Mouse (Mus musculus) small intestine, adult 2 months (tissue): ENCODE measurements around the gene Ppp1r3e. TPM values are rescaled to one million over a fixed set of nuclear protein-coding genes. Genes with fewer than 3 reads are reported as not detected.

Experiments used
- H3K27ac ChIP-seq: fragments of 200-500 bp; 2 replicates; pipeline ENCODE4 v1.5.1; 2012; ENCODE audit warnings: low read depth, low read length, control low read depth, inconsistent platforms; ENCODE audit not compliant: insufficient read depth
- H3K27me3 ChIP-seq: fragments of 200-500 bp; 2 replicates; pipeline ENCODE4 v1.6.1; 2012; ENCODE audit warnings: mild to moderate bottlenecking, moderate library complexity, low read length, inconsistent platforms; ENCODE audit not compliant: control insufficient read depth, insufficient read depth
- H3K36me3 ChIP-seq: fragments of 200-500 bp; 2 replicates; pipeline ENCODE4 v1.6.1; 2012; ENCODE audit warnings: mild to moderate bottlenecking, low read length, control low read depth, inconsistent platforms; ENCODE audit not compliant: control insufficient read depth, insufficient read depth
- H3K4me1 ChIP-seq: fragments of 200-500 bp; 2 replicates; pipeline ENCODE4 v1.6.1; 2012; ENCODE audit warnings: low read length, inconsistent platforms, mixed read lengths; ENCODE audit not compliant: control insufficient read depth, insufficient read depth, insufficient read length
- H3K4me3 ChIP-seq: fragments of 200-500 bp; 2 replicates; pipeline ENCODE4 v1.5.1; 2012; ENCODE audit warnings: low read depth, mild to moderate bottlenecking, control low read depth, inconsistent platforms, low read length, moderate library complexity
- CTCF ChIP-seq: fragments of 200-500 bp; IDR thresholded peaks from 2 replicates; pipeline ENCODE4 v1.5.1; 2012; ENCODE audit warnings: low read depth, mild to moderate bottlenecking, control low read depth, inconsistent platforms, low read length, moderate library complexity, mixed read lengths; ENCODE audit not compliant: insufficient replicate concordance, insufficient read length; ENCODE audit errors: extremely low read depth
- POLR2A ChIP-seq: fragments of 200-500 bp; IDR thresholded peaks from 2 replicates; pipeline ENCODE4 v1.6.1; 2012; ENCODE audit warnings: low read depth, mild to moderate bottlenecking, control low read depth, inconsistent platforms, low read length, moderate library complexity
- WGBS: fragments of 180-500 bp; shearing (Covaris S2); methylation state at CpG from one replicate; pipeline ENCODE4 v1.1.7; 2018; 5-methylcytosine and 5-hydroxymethylcytosine counted together
- polyA plus RNA-seq: library from polyadenylated mRNA; depleted of rRNA; stranded (reverse); fragments of >200 nt; gene quantifications from 2 replicates; pipeline ENCODE4 v1.2.3, GENCODE M21; 2012

Gene Ppp1r3e
- polyA plus RNA-seq, 1 experiment = 17.4 TPM

DNA sequence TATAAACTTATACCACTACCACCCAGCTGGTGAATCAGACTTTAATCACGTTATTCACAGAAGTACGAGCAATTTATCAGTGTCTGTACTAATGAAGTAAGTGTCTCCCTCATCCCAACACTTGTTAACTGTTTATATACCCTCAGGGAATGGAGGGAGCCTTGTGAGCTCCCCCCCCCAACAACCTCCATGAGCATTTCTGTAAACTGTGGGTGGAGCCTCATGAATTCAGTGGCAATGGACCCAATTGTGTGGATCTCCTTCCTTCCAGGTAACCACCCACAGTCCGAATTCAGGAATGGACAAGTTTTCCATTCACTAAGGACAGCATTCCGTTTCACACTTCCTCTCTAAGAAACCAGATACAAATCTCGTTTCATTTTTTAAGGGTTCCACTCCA, 11.7 kb downstream of the Ppp1r3e start:
- H3K27ac ChIP-seq = no peak overlapping the region
- H3K27me3 ChIP-seq = no peaks in the 10 kb centered on the region
- WGBS = 60% methylated on average over 5 of the region's 5 CpGs
- no peaks in the 10 kb centered on the region for H3K36me3 ChIP-seq
- no peaks in the 10 kb centered on the region for H3K4me1 ChIP-seq
- TF ChIP-seq CTCF (no peak), POLR2A (no peak)
- no peak overlapping the region for H3K4me3 ChIP-seq

DNA sequence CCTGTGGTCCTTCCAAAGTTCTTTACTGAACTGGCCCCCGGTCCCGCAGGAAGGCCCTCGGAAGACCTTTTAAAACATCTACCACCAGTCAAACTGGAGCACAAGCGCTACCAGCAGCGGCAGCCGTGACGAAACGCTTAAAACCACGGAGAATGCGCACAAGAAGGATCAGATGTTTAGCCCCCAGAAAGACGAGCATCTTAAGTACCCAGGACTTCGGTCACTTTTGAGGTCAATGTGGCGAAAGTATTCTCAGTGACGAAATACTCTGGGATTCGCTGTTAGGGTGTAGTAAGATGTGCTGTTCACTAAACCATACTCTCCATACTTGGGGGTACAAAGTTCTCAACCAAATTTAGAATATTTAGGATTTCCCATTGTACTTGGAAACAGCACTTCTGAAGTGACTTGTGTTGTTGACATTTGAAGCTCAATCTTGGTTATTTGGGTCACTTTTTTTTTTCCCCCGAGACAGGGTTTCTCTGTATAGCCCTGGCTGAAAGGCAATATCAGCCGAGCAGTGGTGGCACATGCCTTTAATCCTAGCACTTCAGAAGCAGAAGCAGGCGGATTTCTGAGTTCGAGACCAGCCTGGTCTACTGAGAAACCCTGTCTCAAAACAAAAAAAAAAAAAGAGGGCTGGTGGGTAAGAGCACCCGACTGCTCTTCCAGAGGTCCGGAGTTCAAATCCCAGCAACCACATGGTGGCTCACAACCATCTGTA, 12.9 kb downstream of the Ppp1r3e start:
- WGBS = 8% methylated on average over 21 of the region's 21 CpGs
- Histone ChIP-seq H3K4me3 (peak overlapping the region; percentile 83), H3K27me3 (no peaks in the 10 kb centered on the region), H3K27ac (peak overlapping the region; percentile 40; the same call in 1 of the 2 replicates), H3K4me1 (no peaks in the 10 kb centered on the region), H3K36me3 (no peaks in the 10 kb centered on the region)
- TF ChIP-seq POLR2A (no peak), CTCF (no peak)

DNA sequence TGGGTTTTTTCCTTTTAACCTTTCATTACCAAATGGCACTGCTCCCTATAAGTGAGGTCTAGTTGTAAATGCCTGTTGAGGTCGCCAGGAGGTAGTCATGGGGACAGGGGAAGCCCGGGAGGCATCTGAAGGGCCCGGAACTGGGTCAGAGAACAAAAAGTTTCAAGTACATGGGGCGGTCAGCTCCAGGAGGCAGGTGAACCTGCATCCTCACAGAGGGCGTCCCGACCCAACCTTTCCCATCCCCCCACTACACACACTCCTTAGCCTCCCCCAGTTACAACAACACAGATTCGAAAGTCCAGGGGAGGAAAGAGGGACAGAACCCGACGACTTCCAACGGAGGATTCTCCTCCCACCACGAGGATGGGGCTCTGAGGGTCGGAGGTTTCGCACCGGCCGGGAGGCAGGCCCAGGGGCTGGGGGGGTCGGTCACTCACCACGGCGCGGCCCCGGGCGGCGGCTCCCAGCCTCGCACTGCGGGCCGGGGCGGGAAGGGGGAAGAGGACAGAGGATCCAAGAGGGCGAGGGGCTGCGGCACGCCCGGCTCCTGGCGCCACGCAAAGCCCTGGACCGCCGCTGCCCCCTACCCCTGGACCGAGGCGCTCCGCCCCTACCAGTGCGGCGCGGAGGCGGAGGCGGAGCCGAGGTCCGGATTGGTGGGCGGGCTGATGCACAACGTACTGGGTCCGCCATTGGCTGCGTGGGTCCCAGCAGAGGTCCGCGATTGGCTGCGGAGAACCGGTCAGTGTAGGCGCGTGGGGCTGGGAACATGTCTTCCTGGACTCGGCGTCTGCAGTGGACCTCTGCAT, 13.6 kb downstream of the Ppp1r3e start:
- TF ChIP-seq POLR2A (0 out of 2 replicates have a peak, but pooled peaks have one; percentile 9), CTCF (no peak)
- no peaks in the 10 kb centered on the region for H3K27me3 ChIP-seq
- H3K27ac ChIP-seq = peak overlapping the region; percentile 40; the same call in 1 of the 2 replicates
- no peaks in the 10 kb centered on the region for H3K4me1 ChIP-seq
- no peaks in the 10 kb centered on the region for H3K36me3 ChIP-seq
- H3K4me3 ChIP-seq = peak overlapping the region; percentile 83
- 1% methylated on average over 56 of the region's 56 CpGs for WGBS

DNA sequence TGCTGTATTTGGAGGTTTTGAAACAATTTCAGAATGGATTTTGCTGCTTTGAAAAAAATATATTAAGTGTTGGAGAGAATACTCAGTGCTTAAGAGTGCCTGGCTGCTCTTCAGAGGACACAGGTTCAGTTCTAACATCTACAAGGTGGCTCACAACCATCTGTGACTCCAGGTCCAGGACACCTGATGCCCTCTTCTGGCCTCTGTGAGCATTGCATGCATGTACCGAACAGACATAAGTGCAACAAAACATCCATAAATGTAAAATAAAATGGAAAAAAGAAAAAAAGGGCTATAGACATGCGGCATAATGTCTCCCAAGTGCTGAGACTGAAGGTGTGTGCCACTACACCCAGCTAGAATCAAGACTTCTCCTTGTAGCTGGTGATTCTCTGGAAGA, 16.8 kb downstream of the Ppp1r3e start:
- Histone ChIP-seq H3K4me1 (no peaks in the 10 kb centered on the region), H3K27me3 (no peaks in the 10 kb centered on the region), H3K27ac (no peak overlapping the region), H3K4me3 (no peak overlapping the region), H3K36me3 (peaks cover 4% of the 10 kb centered on the region)
- WGBS = 32% methylated on average over 2 of the region's 2 CpGs
- TF ChIP-seq CTCF (peak; percentile 70; the same call in 1 of the 2 replicates), POLR2A (no peak)

DNA sequence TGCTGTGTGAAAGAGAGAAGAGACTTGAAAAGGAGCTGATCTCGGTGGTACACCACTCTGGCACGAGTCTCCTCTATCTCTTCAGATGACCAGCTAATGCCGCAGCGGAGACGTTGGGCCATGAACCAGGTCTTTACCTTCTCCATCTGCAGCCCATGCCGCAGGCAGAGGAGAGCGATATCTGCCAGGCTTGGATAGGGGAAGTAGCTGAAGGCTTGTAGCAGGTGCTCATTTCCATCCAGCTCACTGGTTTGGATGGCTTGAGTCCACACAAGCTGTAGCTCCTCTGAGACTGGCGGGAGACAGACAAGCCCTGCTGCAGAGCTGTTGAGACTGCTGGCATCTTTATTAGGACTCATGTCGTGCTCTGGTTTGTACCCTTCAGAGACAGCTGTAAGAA, 19.5 kb downstream of the Ppp1r3e start:
- WGBS = 97% methylated on average over 9 of the region's 9 CpGs
- Histone ChIP-seq H3K4me1 (no peaks in the 10 kb centered on the region), H3K27ac (no peak overlapping the region), H3K27me3 (no peaks in the 10 kb centered on the region), H3K4me3 (no peak overlapping the region), H3K36me3 (peaks cover 4% of the 10 kb centered on the region)
- TF ChIP-seq CTCF (no peak), POLR2A (no peak)

DNA sequence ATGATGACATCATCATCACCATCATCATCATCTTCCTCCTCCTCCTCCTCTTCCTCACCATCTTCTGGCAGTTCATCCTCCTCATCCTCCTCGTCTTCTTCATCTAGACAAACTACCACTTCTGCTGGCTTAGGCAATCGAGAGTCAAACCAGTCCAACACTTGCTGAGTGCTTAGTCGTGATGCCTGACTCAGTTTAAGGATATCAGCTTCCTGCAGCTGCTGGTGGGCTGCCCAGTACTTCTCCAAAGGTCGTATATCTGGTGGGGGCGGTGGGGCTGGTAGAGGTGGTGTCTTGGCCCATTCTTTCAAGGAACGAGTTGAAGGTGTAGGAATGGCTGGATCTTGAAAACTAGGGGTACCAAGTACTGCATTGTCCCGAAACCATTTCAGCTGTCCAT, 20.6 kb downstream of the Ppp1r3e start:
- Histone ChIP-seq H3K27ac (no peak overlapping the region), H3K36me3 (peaks cover 4% of the 10 kb centered on the region), H3K4me1 (no peaks in the 10 kb centered on the region), H3K4me3 (no peak overlapping the region), H3K27me3 (no peaks in the 10 kb centered on the region)
- 83% methylated on average over 7 of the region's 7 CpGs for WGBS
- TF ChIP-seq POLR2A (no peak), CTCF (no peak)

DNA sequence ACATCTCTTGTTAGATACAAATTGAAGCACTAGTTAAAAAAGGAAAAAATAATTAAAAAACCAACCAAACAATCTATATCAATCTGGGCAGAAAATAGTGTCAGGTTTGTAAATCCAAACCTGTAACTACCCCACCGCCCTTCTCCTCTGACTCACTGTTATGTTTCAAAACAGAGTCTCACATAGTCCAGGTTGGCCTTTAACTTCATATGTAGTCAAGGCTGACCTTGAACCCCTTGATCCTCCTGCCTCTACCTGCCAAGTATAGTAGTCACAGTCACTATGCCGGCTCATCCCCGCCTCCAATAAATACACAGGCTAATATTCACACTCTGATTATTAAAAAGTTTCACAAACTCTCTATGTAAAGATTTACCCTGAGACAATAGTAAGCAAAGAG, 21.6 kb downstream of the Ppp1r3e start:
- no peak for TF ChIP-seq POLR2A
- no peak for TF ChIP-seq CTCF
- peaks cover 4% of the 10 kb centered on the region for H3K36me3 ChIP-seq
- H3K27me3 ChIP-seq = no peaks in the 10 kb centered on the region
- 86% methylated on average over 3 of the region's 3 CpGs for WGBS
- no peak overlapping the region for H3K4me3 ChIP-seq
- no peak overlapping the region for H3K27ac ChIP-seq
- H3K4me1 ChIP-seq = no peaks in the 10 kb centered on the region
